Mouse (Mus musculus) lung, postnatal 0 days (tissue): ENCODE measurements around the gene Mical3. TPM values are rescaled to one million over a fixed set of nuclear protein-coding genes. Genes with fewer than 3 reads are reported as not detected.

Experiments used
- ATAC-seq: fragments of 200-750 bp; cut with Nextera tagmentation; 2 replicates; pipeline ENCODE4 v1.8.0; 2017; ENCODE audit warnings: moderate library complexity
- DNase-seq: peaks from one replicate; pipeline ENCODE4 v3.0.0-alpha.2; 2016; ENCODE audit warnings: low spot score
- H3K27ac ChIP-seq: fragments of 300-500 bp; sonication (generic); 2 replicates; pipeline ENCODE4 v1.5.1; 2014; ENCODE audit warnings: antibody characterized with exemption, mild to moderate bottlenecking, low read length, mixed read lengths
- H3K27me3 ChIP-seq: fragments of 300-500 bp; sonication (generic); replicated peaks from 2 replicates; pipeline ENCODE4 v1.6.1; 2014; ENCODE audit warnings: low read length, mixed read lengths; ENCODE audit not compliant: insufficient read depth
- H3K36me3 ChIP-seq: fragments of 300-500 bp; sonication (generic); 2 replicates; pipeline ENCODE4 v1.6.1; 2014; ENCODE audit warnings: low read length, mixed read lengths; ENCODE audit not compliant: insufficient read depth
- H3K4me1 ChIP-seq: fragments of 300-500 bp; sonication (generic); 2 replicates; pipeline ENCODE4 v1.6.1; 2014; ENCODE audit warnings: antibody characterized with exemption, low read depth, low read length, mixed read lengths; ENCODE audit not compliant: insufficient read depth
- H3K4me2 ChIP-seq: fragments of 300-500 bp; sonication (generic); replicated peaks from 2 replicates; pipeline ENCODE4 v1.6.1; 2014; ENCODE audit warnings: low read depth, mild to moderate bottlenecking, low read length, moderate library complexity, mixed read lengths
- H3K4me3 ChIP-seq: fragments of 300-500 bp; sonication (generic); 2 replicates; pipeline ENCODE4 v1.5.1; 2014; ENCODE audit warnings: low read depth, low read length
- H3K9ac ChIP-seq: fragments of 300-500 bp; sonication (generic); replicated peaks from 2 replicates; pipeline ENCODE4 v1.6.1; 2014; ENCODE audit warnings: low read depth, mild to moderate bottlenecking
- H3K9me3 ChIP-seq: fragments of 300-500 bp; sonication (generic); 2 replicates; pipeline ENCODE4 v1.6.1; 2016; ENCODE audit warnings: low read length, mixed read lengths
- CTCF ChIP-seq: IDR thresholded peaks from 2 replicates; pipeline ENCODE4 v1.5.1; 2016; ENCODE audit warnings: antibody characterized with exemption, mild to moderate bottlenecking
- EP300 ChIP-seq: IDR thresholded peaks from 2 replicates; pipeline ENCODE4 v1.6.1; 2016; ENCODE audit warnings: antibody characterized with exemption, mild to moderate bottlenecking, control low read depth
- WGBS: fragments of 180-500 bp; shearing (Covaris S2); extraction: QIAGEN DNeasy Blood & Tissue Kit; methylation state at CpG from one replicate; pipeline ENCODE4 v1.1.7; 2014; 5-methylcytosine and 5-hydroxymethylcytosine counted together
- polyA plus RNA-seq: library from polyadenylated mRNA; unstranded; fragments of >200 nt; fragmentation: Nextera tagmentation; extraction: Ambion mirVana; gene quantifications from 2 replicates; pipeline ENCODE4 v1.2.1, GENCODE M21; 2015

The Mical3 gene
- polyA plus RNA-seq, 1 experiment from 2014 or later: 12.8 TPM

GRCm38 (mm10) chr6:121011709-121012108, 119.1 kb downstream of the Mical3 start:
- Histone ChIP-seq H3K4me1 (0 out of 2 replicates have a peak, but pooled peaks cover 4% of the 10 kb centered on the region), H3K9ac (no peak overlapping the region), H3K36me3 (peaks cover 13% of the 10 kb centered on the region; the same call in 1 of the 2 replicates), H3K4me2 (no peak overlapping the region), H3K27me3 (no peaks in the 10 kb centered on the region), H3K4me3 (no peak overlapping the region), H3K9me3 (no peaks in the 10 kb centered on the region), H3K27ac (no peak overlapping the region; the same call in 1 of the 2 replicates)
- TF ChIP-seq CTCF: no peak
- peak; percentile 91 for DNase-seq
- 55% methylated on average over 11 of the region's 11 CpGs for WGBS
- ATAC-seq: peak; percentile 88

- no peaks in the 10 kb centered on the region for H3K27me3 ChIP-seq
- no peak overlapping the region for H3K4me3 ChIP-seq
- H3K36me3 ChIP-seq: peaks cover 9% of the 10 kb centered on the region; the same call in 1 of the 2 replicates
- H3K9me3 ChIP-seq: no peaks in the 10 kb centered on the region
- WGBS: 89% methylated on average over 8 of the region's 8 CpGs
- H3K27ac ChIP-seq: no peak overlapping the region
- H3K4me1 ChIP-seq: 0 out of 2 replicates have a peak, but pooled peaks cover 4% of the 10 kb centered on the region
- ATAC-seq (no peak), DNase-seq (no peak)
- no peak overlapping the region for H3K4me2 ChIP-seq
- H3K9ac ChIP-seq: no peak overlapping the region
- no peak for TF ChIP-seq CTCF
- no peak for TF ChIP-seq EP300
These were observed 121.1 kb downstream of the Mical3 start for GRCm38 (mm10) chr6:121009651-121010050.

- no peak overlapping the region for H3K27ac ChIP-seq
- no peak for DNase-seq
- H3K9me3 ChIP-seq: no peaks in the 10 kb centered on the region
- TF ChIP-seq CTCF (no peak), EP300 (no peak)
- ATAC-seq: no peak
- no peaks in the 10 kb centered on the region for H3K27me3 ChIP-seq
- no peak overlapping the region for H3K9ac ChIP-seq
- H3K4me3 ChIP-seq: no peak overlapping the region
- H3K4me2 ChIP-seq: no peak overlapping the region
- no peaks in the 10 kb centered on the region for H3K4me1 ChIP-seq
- H3K36me3 ChIP-seq: peaks cover 9% of the 10 kb centered on the region; the same call in 1 of the 2 replicates
- WGBS: 32% methylated on average over 4 of the region's 4 CpGs
These were observed 125.8 kb downstream of the Mical3 start for GRCm38 (mm10) chr6:121004959-121005358.

GRCm38 (mm10) chr6:121002952-121003351, 127.8 kb downstream of the Mical3 start:
- 85% methylated on average over 3 of the region's 3 CpGs for WGBS
- TF ChIP-seq CTCF (no peak), EP300 (no peak)

GRCm38 (mm10) chr6:120999860-121000526, 130.8 kb downstream of the Mical3 start:
- Histone ChIP-seq H3K4me2 (no peak overlapping the region), H3K27ac (no peak overlapping the region), H3K27me3 (no peaks in the 10 kb centered on the region), H3K9me3 (no peaks in the 10 kb centered on the region), H3K4me1 (no peaks in the 10 kb centered on the region), H3K36me3 (no peaks in the 10 kb centered on the region), H3K4me3 (no peak overlapping the region), H3K9ac (no peak overlapping the region)
- no peak for TF ChIP-seq EP300
- no peak for TF ChIP-seq CTCF
- ATAC-seq (no peak), DNase-seq (no peak)
- WGBS: 67% methylated on average over 8 of the region's 8 CpGs

More at GRCm38 (mm10) chr6:121002952-121003351, 127.8 kb downstream of the Mical3 start:
- DNase-seq (no peak), ATAC-seq (no peak)
- no peaks in the 10 kb centered on the region for H3K9me3 ChIP-seq
- H3K4me2 ChIP-seq: no peak overlapping the region
- H3K4me1 ChIP-seq: no peaks in the 10 kb centered on the region
- no peaks in the 10 kb centered on the region for H3K27me3 ChIP-seq
- no peak overlapping the region for H3K4me3 ChIP-seq
- H3K9ac ChIP-seq: no peak overlapping the region
- no peaks in the 10 kb centered on the region for H3K36me3 ChIP-seq
- H3K27ac ChIP-seq: no peak overlapping the region

GRCm38 (mm10) chr6:120999087-120999486, 131.7 kb downstream of the Mical3 start:
- no peak for TF ChIP-seq EP300
- no peak for TF ChIP-seq CTCF
- no peaks in the 10 kb centered on the region for H3K36me3 ChIP-seq
- DNase-seq (no peak), ATAC-seq (no peak)
- no peaks in the 10 kb centered on the region for H3K27me3 ChIP-seq
- H3K9ac ChIP-seq: no peak overlapping the region
- 56% methylated on average over 5 of the region's 5 CpGs for WGBS
- H3K9me3 ChIP-seq: no peaks in the 10 kb centered on the region
- no peak overlapping the region for H3K4me3 ChIP-seq
- no peak overlapping the region for H3K27ac ChIP-seq
- H3K4me2 ChIP-seq: no peak overlapping the region
- H3K4me1 ChIP-seq: no peaks in the 10 kb centered on the region
